Mouse (Mus musculus): Measurements from ENCODE around the gene Wee1. TPM values are rescaled to one million over a fixed set of nuclear protein-coding genes. Genes with fewer than 3 reads are reported as not detected.
"Not testable (repeated sequence)": the region's sequence is repeated elsewhere in the genome, so short reads cannot be mapped to it uniquely, and the experiment has no call there.

Wee1 gene
- total RNA-seq, 2 experiments from 2014 or later = 33.1 to 50.9 TPM

- no peak for ATAC-seq (replicated peaks; ENCODE audit: poor library complexity, severe bottlenecking)
Measured at GRCm38 (mm10) chr7:110121162-110121515, 707 bp upstream of the Wee1 start.

- peak; percentile 4 for ATAC-seq (replicated peaks; ENCODE audit: poor library complexity, severe bottlenecking)
Measured at GRCm38 (mm10) chr7:110122289-110122564, 381 bp downstream of the Wee1 start.

- ATAC-seq (replicated peaks; ENCODE audit: poor library complexity, severe bottlenecking) = peak; percentile 36
Measured at GRCm38 (mm10) chr7:110122565-110123422, 948 bp downstream of the Wee1 start.

GRCm38 (mm10) chr7:110123844-110124555 is 2.2 kb downstream of the Wee1 start:
- no peak for ATAC-seq (replicated peaks; ENCODE audit: poor library complexity, severe bottlenecking)

- no peak for ATAC-seq (replicated peaks; ENCODE audit: poor library complexity, severe bottlenecking)
Measured at GRCm38 (mm10) chr7:110128566-110128965, 6.7 kb downstream of the Wee1 start.

- not testable (repeated sequence) for ATAC-seq (replicated peaks; ENCODE audit: poor library complexity, severe bottlenecking)
Measured at GRCm38 (mm10) chr7:110132272-110132671, 10.4 kb downstream of the Wee1 start.

GRCm38 (mm10) chr7:110133988-110134387 is 12.1 kb downstream of the Wee1 start:
- ATAC-seq (replicated peaks; ENCODE audit: poor library complexity, severe bottlenecking) = no peak

- no peak for ATAC-seq (replicated peaks; ENCODE audit: poor library complexity, severe bottlenecking)
Measured at GRCm38 (mm10) chr7:110138538-110138937, 16.7 kb downstream of the Wee1 start.

- ATAC-seq (replicated peaks; ENCODE audit: poor library complexity, severe bottlenecking) = no peak
Measured at GRCm38 (mm10) chr7:110143863-110144262, 22.0 kb downstream of the Wee1 start.

- ATAC-seq (replicated peaks; ENCODE audit: poor library complexity, severe bottlenecking) = no peak
Measured at GRCm38 (mm10) chr7:110152891-110153290, 31.0 kb downstream of the Wee1 start.

- ATAC-seq (replicated peaks; ENCODE audit: poor library complexity, severe bottlenecking) = peak; percentile 60
Measured at GRCm38 (mm10) chr7:110156712-110157260, 34.9 kb downstream of the Wee1 start.

GRCm38 (mm10) chr7:110157261-110157910 is 35.5 kb downstream of the Wee1 start:
- peak; percentile 54 for ATAC-seq (replicated peaks; ENCODE audit: poor library complexity, severe bottlenecking)

- no peak for ATAC-seq (replicated peaks; ENCODE audit: poor library complexity, severe bottlenecking)
Measured at GRCm38 (mm10) chr7:110158073-110158472, 36.2 kb downstream of the Wee1 start.

GRCm38 (mm10) chr7:110160109-110160508 is 38.3 kb downstream of the Wee1 start:
- not testable (repeated sequence) for ATAC-seq (replicated peaks; ENCODE audit: poor library complexity, severe bottlenecking)

GRCm38 (mm10) chr7:110160601-110161000 is 38.8 kb downstream of the Wee1 start:
- no peak for ATAC-seq (replicated peaks; ENCODE audit: poor library complexity, severe bottlenecking)

- no peak for ATAC-seq (replicated peaks; ENCODE audit: poor library complexity, severe bottlenecking)
Measured at GRCm38 (mm10) chr7:110163024-110163423, 41.2 kb downstream of the Wee1 start.

- ATAC-seq (replicated peaks; ENCODE audit: poor library complexity, severe bottlenecking) = peak; percentile 73
Measured at GRCm38 (mm10) chr7:110164103-110164681, 42.3 kb downstream of the Wee1 start.

- ATAC-seq (replicated peaks; ENCODE audit: poor library complexity, severe bottlenecking) = peak; percentile 88
Measured at GRCm38 (mm10) chr7:110164712-110165122, 42.9 kb downstream of the Wee1 start.

- peak; percentile 48 for ATAC-seq (replicated peaks; ENCODE audit: poor library complexity, severe bottlenecking)
Measured at GRCm38 (mm10) chr7:110166233-110166632, 44.4 kb downstream of the Wee1 start.

GRCm38 (mm10) chr7:110179208-110179607 is 57.4 kb downstream of the Wee1 start:
- ATAC-seq (replicated peaks; ENCODE audit: poor library complexity, severe bottlenecking) = peak; percentile 62

- ATAC-seq (replicated peaks; ENCODE audit: poor library complexity, severe bottlenecking) = no peak
Measured at GRCm38 (mm10) chr7:110180613-110181012, 58.8 kb downstream of the Wee1 start.
